Mouse (Mus musculus) midbrain, embryonic 13.5 days (tissue): ENCODE data around the gene Arid4b. TPM values are rescaled to one million over a fixed set of nuclear protein-coding genes. Genes with fewer than 3 reads are reported as not detected.

Source experiments
- ATAC-seq: fragments of 200-750 bp; cut with Nextera tagmentation; 2 replicates; pipeline ENCODE4 v1.8.0; 2017; ENCODE audit warnings: mild to moderate bottlenecking, moderate TSS enrichment, moderate library complexity
- H3K27ac ChIP-seq: fragments of 300-500 bp; sonication (generic); 2 replicates; pipeline ENCODE4 v1.5.1; 2015; ENCODE audit warnings: inconsistent platforms, mild to moderate bottlenecking, moderate library complexity
- H3K27me3 ChIP-seq: fragments of 300-500 bp; sonication (generic); 2 replicates; pipeline ENCODE4 v1.6.1; 2015; ENCODE audit warnings: mild to moderate bottlenecking, inconsistent platforms
- H3K36me3 ChIP-seq: fragments of 300-500 bp; sonication (generic); 2 replicates; pipeline ENCODE4 v1.6.1; 2015; ENCODE audit warnings: mild to moderate bottlenecking, inconsistent platforms
- H3K4me1 ChIP-seq: fragments of 300-500 bp; sonication (generic); replicated peaks from 2 replicates; pipeline ENCODE4 v1.6.1; 2015; ENCODE audit warnings: inconsistent platforms
- H3K4me2 ChIP-seq: fragments of 300-500 bp; sonication (generic); replicated peaks from 2 replicates; pipeline ENCODE4 v1.6.1; 2015; ENCODE audit warnings: moderate library complexity, mild to moderate bottlenecking, inconsistent platforms
- H3K4me3 ChIP-seq: fragments of 300-500 bp; sonication (generic); replicated peaks from 2 replicates; pipeline ENCODE4 v1.5.1; 2015; ENCODE audit warnings: mild to moderate bottlenecking, inconsistent platforms
- H3K9ac ChIP-seq: fragments of 300-500 bp; sonication (generic); replicated peaks from 2 replicates; pipeline ENCODE4 v1.6.1; 2015; ENCODE audit warnings: mild to moderate bottlenecking, inconsistent platforms
- H3K9me3 ChIP-seq: fragments of 300-500 bp; sonication (generic); 2 replicates; pipeline ENCODE4 v1.6.1; 2016; ENCODE audit warnings: mild to moderate bottlenecking, inconsistent platforms
- WGBS: fragments of 180-500 bp; shearing (Covaris S2); methylation state at CpG from one replicate; pipeline ENCODE4 v1.1.7; 2015; 5-methylcytosine and 5-hydroxymethylcytosine counted together
- polyA plus RNA-seq: library from polyadenylated mRNA; unstranded; fragments of >200 nt; fragmentation: Nextera tagmentation; extraction: Ambion mirVana; gene quantifications from 2 replicates; pipeline ENCODE4 v1.2.1, GENCODE M21; 2015

Arid4b gene
- polyA plus RNA-seq, 1 experiment from 2014 or later: 110 TPM

DNA sequence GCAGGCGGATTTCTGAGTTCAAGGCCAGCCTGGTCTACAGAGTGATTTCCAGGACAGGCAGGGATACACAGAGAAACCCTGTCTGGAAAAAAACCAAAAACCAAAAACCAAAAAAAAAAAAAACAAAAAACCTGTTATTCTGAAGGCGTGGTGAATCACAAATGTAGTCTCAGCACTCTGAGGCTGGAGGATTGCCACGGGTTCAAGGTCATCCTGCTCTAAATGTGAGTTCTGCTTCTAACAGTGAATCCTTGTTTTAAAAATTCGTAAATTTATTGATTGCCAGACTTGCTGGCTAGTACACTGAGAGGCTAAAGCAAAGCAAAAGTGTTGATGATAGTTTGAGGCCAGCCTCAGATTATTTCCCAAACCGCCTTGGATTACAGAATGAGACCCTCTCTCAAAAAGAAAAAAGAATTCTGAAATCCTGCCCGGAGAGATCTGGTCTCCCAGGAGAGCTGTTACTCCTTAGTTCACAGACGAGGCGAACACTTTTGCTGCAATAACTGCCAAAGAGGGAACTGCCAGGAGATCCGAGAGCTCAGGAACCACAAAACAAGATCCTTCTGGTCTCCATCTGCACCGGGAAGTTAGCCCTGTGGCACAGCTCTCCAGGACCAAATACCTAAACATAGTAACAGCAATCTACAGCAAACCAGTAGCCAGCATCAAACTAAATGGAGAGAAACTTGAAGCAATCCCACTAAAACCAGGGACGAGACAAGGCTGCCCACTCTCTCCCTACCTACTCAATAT is 27.0 kb upstream of the Arid4b start:
- H3K27me3 ChIP-seq: no peaks in the 10 kb centered on the region
- 0 out of 2 replicates have a peak, but pooled peaks cover 5% of the 10 kb centered on the region for H3K36me3 ChIP-seq
- no peak for ATAC-seq
- 95% methylated on average over 11 of the region's 11 CpGs for WGBS
- H3K27ac ChIP-seq: no peak overlapping the region
- H3K4me2 ChIP-seq: no peak overlapping the region
- H3K9me3 ChIP-seq: no peaks in the 10 kb centered on the region
- H3K9ac ChIP-seq: no peak overlapping the region
- H3K4me3 ChIP-seq: no peak overlapping the region
- H3K4me1 ChIP-seq: peaks cover 22% of the 10 kb centered on the region

DNA sequence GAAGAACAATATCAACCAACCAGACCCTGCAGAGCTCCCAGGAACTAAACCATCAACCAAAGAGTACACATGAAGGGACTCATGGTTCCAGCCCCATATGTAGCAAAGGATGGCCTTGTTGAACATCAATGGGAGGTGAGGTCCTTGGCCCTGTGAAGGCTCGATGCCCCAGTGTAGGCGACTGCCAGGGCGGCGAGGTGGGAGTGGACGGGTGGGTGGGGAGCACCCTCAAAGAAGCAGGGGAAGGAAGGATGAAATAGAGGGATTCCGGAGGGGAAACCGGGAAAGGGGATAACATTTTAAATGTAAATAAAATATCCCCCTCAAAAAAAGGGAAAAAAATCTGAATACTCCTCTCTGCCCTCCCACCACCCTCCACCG is 24.1 kb upstream of the Arid4b start:
- Histone ChIP-seq H3K4me2 (peak overlapping the region; percentile 84), H3K9ac (peak overlapping the region; percentile 90), H3K4me3 (peak overlapping the region; percentile 68), H3K36me3 (no peaks in the 10 kb centered on the region), H3K27ac (peak overlapping the region; percentile 97), H3K4me1 (peaks cover 22% of the 10 kb centered on the region), H3K9me3 (no peaks in the 10 kb centered on the region), H3K27me3 (no peaks in the 10 kb centered on the region)
- WGBS: 4% methylated on average over 8 of the region's 8 CpGs
- peak; percentile 70 for ATAC-seq

DNA sequence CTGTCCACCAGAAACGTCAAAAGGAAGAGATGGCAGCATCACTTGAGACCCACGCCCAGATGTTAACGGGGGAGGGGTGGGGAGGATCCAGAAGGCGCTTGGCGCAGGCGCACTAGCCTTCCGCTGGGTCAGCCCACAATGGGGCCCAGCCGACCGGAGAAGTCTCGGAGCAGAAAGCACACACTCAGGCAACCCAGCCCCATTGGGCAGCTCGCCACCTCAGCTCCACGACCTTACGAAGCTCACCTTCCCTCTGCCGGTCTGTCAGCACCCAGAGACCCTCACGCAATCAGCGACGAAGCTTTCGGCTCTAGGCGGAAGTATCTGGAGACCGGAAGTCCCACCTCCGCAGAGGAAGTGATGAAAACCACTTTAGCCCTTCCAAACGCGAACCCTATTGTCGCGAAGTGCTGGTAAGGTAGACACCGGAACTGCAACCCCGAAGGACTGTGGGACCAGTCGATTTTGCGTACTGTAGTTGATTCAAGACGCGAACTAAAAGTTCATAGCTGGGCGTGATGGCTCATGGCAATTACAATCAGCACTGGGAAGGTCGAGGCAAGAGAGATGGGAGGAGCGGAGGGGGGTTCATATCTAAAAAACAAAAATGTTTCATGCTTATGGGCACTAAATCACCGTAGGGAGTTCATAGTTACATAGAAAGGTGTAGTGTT is 23.6 kb upstream of the Arid4b start, which contains the start of gene Tbce:
Gene Tbce, minus strand, starts transcription at position 347 of the 674 bp plus-strand sequence.
- ATAC-seq: peak; percentile 98
- H3K27ac ChIP-seq: peak within 1 kb of the TSS; percentile 97
- H3K9me3 ChIP-seq: no peaks in the 10 kb centered on the region
- H3K4me1 ChIP-seq: peaks cover 22% of the 10 kb centered on the region
- peak within 1 kb of the TSS; percentile 68 for H3K4me3 ChIP-seq
- peak within 1 kb of the TSS; percentile 90 for H3K9ac ChIP-seq
- 1% methylated on average over 35 of the region's 35 CpGs for WGBS
- H3K36me3 ChIP-seq: no peaks in the 10 kb centered on the region
- H3K27me3 ChIP-seq: no peaks in the 10 kb centered on the region
- H3K4me2 ChIP-seq: peak within 1 kb of the TSS; percentile 84

DNA sequence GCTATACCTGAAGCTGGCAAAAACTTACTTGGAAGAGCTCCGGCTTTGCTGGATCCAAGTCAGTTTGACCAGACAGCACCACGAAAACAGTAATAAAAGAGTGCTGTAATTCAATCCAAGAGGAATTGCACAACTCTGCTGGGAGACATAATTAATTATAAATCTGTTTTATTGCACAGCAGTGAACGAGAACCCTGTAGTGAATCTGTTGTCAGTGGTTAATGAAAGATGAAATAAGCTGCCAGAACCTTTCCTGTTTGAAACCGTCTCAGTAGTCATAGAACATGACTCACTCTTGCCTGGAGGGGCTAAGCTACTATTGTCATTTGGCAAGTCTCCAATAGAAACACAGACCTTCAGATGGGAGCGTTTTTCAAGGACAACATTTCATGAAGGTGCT is 22.8 kb upstream of the Arid4b start:
- H3K9ac ChIP-seq: peak overlapping the region; percentile 90
- H3K9me3 ChIP-seq: no peaks in the 10 kb centered on the region
- no peak for ATAC-seq
- H3K36me3 ChIP-seq: no peaks in the 10 kb centered on the region
- peaks cover 22% of the 10 kb centered on the region for H3K4me1 ChIP-seq
- H3K4me3 ChIP-seq: peak overlapping the region; percentile 68
- peak overlapping the region; percentile 97 for H3K27ac ChIP-seq
- H3K27me3 ChIP-seq: no peaks in the 10 kb centered on the region
- peak overlapping the region; percentile 84 for H3K4me2 ChIP-seq
- WGBS: 71% methylated on average over 5 of the region's 5 CpGs

DNA sequence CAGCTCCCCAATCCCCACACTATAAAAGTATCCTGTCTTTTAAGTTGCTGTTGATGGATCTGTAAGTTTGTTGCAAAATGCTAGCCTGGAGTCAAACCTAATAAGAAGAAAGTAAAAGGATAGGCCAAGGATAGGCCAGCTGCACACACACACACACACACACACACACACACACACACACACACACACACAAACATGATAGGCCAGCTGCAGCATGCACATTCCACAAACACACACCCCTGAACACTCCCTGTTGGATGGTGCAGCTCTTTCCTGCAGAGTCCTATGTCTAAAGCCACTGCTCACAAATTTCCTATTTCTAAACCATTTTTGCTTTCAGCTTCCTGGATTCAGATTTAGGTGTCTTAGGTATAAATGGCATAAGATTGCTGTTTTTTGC is 19.2 kb upstream of the Arid4b start:
- no peaks in the 10 kb centered on the region for H3K27me3 ChIP-seq
- no peak overlapping the region for H3K4me3 ChIP-seq
- no peak overlapping the region for H3K4me2 ChIP-seq
- peaks cover 8% of the 10 kb centered on the region for H3K4me1 ChIP-seq
- no peaks in the 10 kb centered on the region for H3K9me3 ChIP-seq
- no peak overlapping the region for H3K9ac ChIP-seq
- ATAC-seq: no peak
- H3K27ac ChIP-seq: no peak overlapping the region
- peaks cover 24% of the 10 kb centered on the region for H3K36me3 ChIP-seq

DNA sequence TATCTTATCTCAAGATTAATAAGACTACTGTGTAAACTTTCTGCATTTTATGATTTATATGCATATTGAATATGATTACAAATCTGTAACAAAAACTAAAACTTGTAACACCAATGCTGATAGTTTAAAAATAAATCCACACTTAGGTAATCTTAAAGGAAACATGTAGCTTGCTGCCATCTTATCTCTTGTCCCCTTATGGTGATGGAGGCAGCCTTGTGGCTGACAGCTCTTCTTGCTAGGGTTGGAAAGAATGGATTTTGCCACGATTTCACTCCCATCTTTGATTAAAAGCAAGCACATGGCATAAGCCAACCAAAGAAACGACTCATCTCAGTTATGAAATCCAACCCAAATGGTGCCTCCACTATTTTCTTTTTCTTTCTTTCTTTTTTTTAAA is 18.5 kb upstream of the Arid4b start:
- Histone ChIP-seq H3K27ac (no peak overlapping the region), H3K9me3 (no peaks in the 10 kb centered on the region), H3K4me1 (peaks cover 7% of the 10 kb centered on the region), H3K4me2 (no peak overlapping the region), H3K27me3 (no peaks in the 10 kb centered on the region), H3K4me3 (no peak overlapping the region), H3K9ac (no peak overlapping the region), H3K36me3 (peaks cover 31% of the 10 kb centered on the region)
- 73% methylated on average over 2 of the region's 2 CpGs for WGBS
- no peak for ATAC-seq

DNA sequence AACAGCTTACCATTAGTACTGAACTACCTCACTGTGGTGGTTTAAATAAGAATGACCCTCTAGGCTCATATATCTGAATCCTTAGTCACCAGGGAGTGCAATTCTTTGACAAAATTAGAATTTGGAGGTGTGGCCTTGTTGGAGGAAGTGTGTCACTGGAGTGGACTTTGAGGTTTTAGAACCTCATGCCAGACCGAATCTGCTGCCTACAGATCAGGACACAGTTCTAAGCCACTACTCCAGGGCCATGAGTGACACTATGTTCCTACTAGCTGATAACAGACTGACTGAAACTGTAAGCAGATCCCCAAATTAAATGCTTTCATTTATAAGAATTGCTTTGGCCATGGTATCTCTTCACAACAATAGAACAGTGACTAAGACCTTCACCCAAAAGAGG is 13.2 kb upstream of the Arid4b start:
- Histone ChIP-seq H3K4me3 (no peak overlapping the region), H3K27me3 (no peaks in the 10 kb centered on the region), H3K36me3 (peaks cover 78% of the 10 kb centered on the region), H3K4me2 (no peak overlapping the region), H3K9me3 (no peaks in the 10 kb centered on the region), H3K4me1 (no peaks in the 10 kb centered on the region), H3K27ac (no peak overlapping the region), H3K9ac (no peak overlapping the region)
- WGBS: 100% methylated on average over 1 of the region's 1 CpGs
- no peak for ATAC-seq

DNA sequence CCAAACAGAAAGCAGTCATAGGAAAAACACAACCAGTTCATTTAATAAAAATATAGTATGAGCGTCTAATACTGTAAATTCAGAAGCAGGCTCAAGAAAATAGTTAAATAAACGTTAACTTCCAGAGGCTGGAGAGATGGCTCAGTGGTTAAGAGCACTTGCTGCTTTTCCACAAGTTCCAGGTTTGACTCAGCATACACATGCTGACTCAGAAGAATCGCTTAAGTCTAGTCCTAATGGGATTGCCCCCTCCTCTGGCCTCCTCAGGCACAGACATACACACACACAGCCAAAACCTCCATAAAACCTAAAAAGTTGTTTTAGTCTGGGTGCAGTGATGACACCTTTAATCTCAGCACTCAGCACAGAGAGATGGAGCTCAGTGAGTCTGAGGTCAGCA is 6.2 kb upstream of the Arid4b start:
- WGBS: 87% methylated on average over 3 of the region's 3 CpGs
- H3K4me3 ChIP-seq: no peak overlapping the region
- no peak overlapping the region for H3K9ac ChIP-seq
- no peak overlapping the region for H3K27ac ChIP-seq
- peaks cover 51% of the 10 kb centered on the region for H3K36me3 ChIP-seq
- H3K4me2 ChIP-seq: no peak overlapping the region
- H3K4me1 ChIP-seq: peaks cover 16% of the 10 kb centered on the region
- no peaks in the 10 kb centered on the region for H3K9me3 ChIP-seq
- H3K27me3 ChIP-seq: no peaks in the 10 kb centered on the region
- no peak for ATAC-seq

DNA sequence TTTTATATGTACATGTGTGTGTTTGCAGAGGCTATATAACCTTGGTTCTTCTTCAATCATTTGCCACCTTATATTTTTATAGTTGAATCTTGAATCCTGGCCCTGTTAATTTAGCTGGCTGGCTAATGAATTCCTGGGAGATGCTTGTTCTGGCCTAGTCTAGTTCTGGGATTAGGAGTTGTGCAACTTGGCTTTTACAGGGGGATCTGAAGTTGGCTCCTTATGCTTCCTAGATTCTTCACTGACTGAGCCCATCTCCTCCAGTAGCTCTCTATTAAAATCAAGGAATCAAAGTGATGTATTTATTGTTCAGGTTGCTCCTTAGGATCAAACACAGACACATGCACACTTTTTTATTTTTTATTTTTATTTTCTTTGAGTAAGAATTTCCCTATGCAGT is 3.5 kb upstream of the Arid4b start:
- no peak for ATAC-seq
- H3K27me3 ChIP-seq: no peaks in the 10 kb centered on the region
- H3K36me3 ChIP-seq: peaks cover 23% of the 10 kb centered on the region
- H3K27ac ChIP-seq: no peak overlapping the region
- no peaks in the 10 kb centered on the region for H3K9me3 ChIP-seq
- H3K9ac ChIP-seq: no peak overlapping the region
- no peak overlapping the region for H3K4me3 ChIP-seq
- H3K4me1 ChIP-seq: peaks cover 23% of the 10 kb centered on the region
- no peak overlapping the region for H3K4me2 ChIP-seq

DNA sequence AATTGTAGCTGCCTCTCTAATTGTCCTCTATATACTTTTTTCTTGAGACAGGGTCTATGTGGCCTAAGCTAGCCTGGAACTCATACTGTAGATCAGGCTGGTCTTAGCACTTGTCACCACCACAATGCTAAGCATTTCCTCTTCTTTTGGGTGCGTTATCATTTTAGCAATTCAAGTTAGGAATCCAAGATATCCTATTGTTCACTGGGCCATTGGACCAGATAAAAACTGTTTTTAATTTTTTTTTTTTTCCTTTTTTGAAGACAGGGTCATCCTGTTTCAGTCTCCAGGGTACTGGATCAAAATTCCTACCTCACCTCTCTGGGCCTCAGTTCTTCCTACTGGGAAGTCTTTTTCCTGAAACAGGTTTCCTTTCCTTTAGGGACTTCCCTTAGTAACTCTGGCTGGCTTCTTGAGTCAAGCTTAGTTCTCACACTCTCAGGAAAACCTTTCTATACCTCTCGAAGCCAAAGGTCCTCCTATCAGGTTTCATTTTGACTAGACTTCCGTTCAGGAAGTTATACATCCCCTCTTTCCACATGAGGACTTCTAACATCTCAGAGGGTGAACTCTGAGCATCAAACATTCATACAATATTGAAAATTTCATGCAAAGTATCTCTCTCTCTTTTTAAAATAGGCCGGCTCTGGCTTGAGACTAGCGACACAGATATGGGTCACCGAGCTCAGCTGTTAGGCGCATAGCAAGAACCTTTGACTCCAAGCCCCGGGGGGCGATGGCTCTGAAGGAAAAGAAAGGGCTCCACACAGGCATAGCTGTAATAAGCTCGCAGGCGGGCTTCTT is 621 bp upstream of the Arid4b start:
- WGBS: 6% methylated on average over 11 of the region's 11 CpGs
- Histone ChIP-seq H3K4me3 (peak overlapping the region; percentile 99), H3K9ac (peak overlapping the region; percentile 87), H3K4me1 (peaks cover 44% of the 10 kb centered on the region), H3K4me2 (peak overlapping the region; percentile 80), H3K9me3 (no peaks in the 10 kb centered on the region), H3K27ac (peak overlapping the region; percentile 94), H3K27me3 (no peaks in the 10 kb centered on the region), H3K36me3 (peaks cover under 1% of the 10 kb centered on the region; the same call in 1 of the 2 replicates)
- ATAC-seq: no peak

DNA sequence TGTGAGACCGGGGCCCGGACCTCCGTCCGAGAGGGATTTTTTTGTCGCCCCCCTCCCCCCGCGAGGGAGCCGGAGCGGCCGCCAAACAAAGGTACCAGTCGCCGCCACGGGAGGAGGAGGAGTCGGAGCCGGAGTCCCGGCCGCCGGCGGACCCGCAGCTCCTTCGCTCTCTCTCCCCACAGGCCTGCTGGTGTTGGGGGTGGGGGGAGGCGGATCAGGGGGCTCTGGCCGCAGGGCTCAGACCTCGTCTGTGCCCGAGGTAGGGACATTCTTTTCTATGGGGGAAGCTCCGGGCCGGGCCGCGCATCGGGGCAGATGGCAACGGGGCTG is 875 bp downstream of the Arid4b start:
- Histone ChIP-seq H3K9me3 (no peaks in the 10 kb centered on the region), H3K4me1 (peaks cover 57% of the 10 kb centered on the region), H3K4me2 (peak overlapping the region; percentile 80), H3K36me3 (no peaks in the 10 kb centered on the region), H3K4me3 (peak overlapping the region; percentile 99), H3K27ac (peak overlapping the region; percentile 98), H3K27me3 (no peaks in the 10 kb centered on the region), H3K9ac (peak overlapping the region; percentile 98)
- 0% methylated on average over 21 of the region's 31 CpGs for WGBS
- peak; percentile 53 for ATAC-seq
